Mouse (Mus musculus): Measurements from ENCODE around the gene Aes. TPM values are rescaled to one million over a fixed set of nuclear protein-coding genes. Genes with fewer than 3 reads are reported as not detected.

The Aes gene
- polyA plus RNA-seq (2017; shearing (Covaris generic)): 989 TPM

GRCm38 (mm10) chr10:81559163-81559626 is at the start of gene Aes:
Gene Aes, plus strand, starts transcription at chr10:81559488.

GRCm38 (mm10) chr10:81524051-81524605 is 35.2 kb upstream of the Aes start, which contains the start of gene Gna15:
Gene Gna15, minus strand, starts transcription at chr10:81524225.

GRCm38 (mm10) chr10:81545161-81545747 is 14.0 kb upstream of the Aes start, which contains the start of gene Gna11:
Gene Gna11, minus strand, starts transcription at chr10:81545190.

GRCm38 (mm10) chr10:81574081-81575056 is 15.1 kb downstream of the Aes start, which contains the start of gene Tle2:
Gene Tle2, plus strand, starts transcription at chr10:81574561.

GRCm38 (mm10) chr10:81600738-81601203 is 41.5 kb downstream of the Aes start, which contains the start of gene Tle6:
Gene Tle6, minus strand, starts transcription at chr10:81601073.

GRCm38 (mm10) chr10:81605974-81606751 is 46.9 kb downstream of the Aes start, which contains the start of gene BC025920:
Gene BC025920, plus strand, starts transcription at chr10:81606270.

Other genes with a start within 250 kb of the Aes start
- gene Cactin, start 238.4 kb upstream of the Aes start, polyA plus RNA-seq (2017; shearing (Covaris generic)): 70.7 TPM
- gene Tbxa2r, start 230.8 kb upstream of the Aes start, polyA plus RNA-seq (2017; shearing (Covaris generic)): 43.5 TPM
- not detected for gene Gipc3, start 216.2 kb upstream of the Aes start, polyA plus RNA-seq (2017; shearing (Covaris generic))
- 26.7 TPM for gene Hmg20b, start 209.0 kb upstream of the Aes start, polyA plus RNA-seq (2017; shearing (Covaris generic))
- 4.4 TPM for gene Mfsd12, start 202.0 kb upstream of the Aes start, polyA plus RNA-seq (2017; shearing (Covaris generic))
- gene 4930404N11Rik, start 193.7 kb upstream of the Aes start, polyA plus RNA-seq (2017; shearing (Covaris generic)): 0.62 TPM
- gene Fzr1, start 181.0 kb upstream of the Aes start, polyA plus RNA-seq (2017; shearing (Covaris generic)): 40.3 TPM
- 50.0 TPM for gene Dohh, start 175.1 kb upstream of the Aes start, polyA plus RNA-seq (2017; shearing (Covaris generic))
- gene Gm48551, start 175.0 kb upstream of the Aes start, polyA plus RNA-seq (2017; shearing (Covaris generic)): 2.8 TPM
- gene Gm48552, start 170.5 kb upstream of the Aes start, polyA plus RNA-seq (2017; shearing (Covaris generic)): 0.90 TPM
- 1.7 TPM for gene Smim24, start 166.4 kb upstream of the Aes start, polyA plus RNA-seq (2017; shearing (Covaris generic))
- 16.5 TPM for gene Nfic, start 103.9 kb upstream of the Aes start, polyA plus RNA-seq (2017; shearing (Covaris generic))
- gene Celf5, start 76.8 kb upstream of the Aes start, polyA plus RNA-seq (2017; shearing (Covaris generic)): not detected
- gene Ncln, start 63.1 kb upstream of the Aes start, polyA plus RNA-seq (2017; shearing (Covaris generic)): 154 TPM
- 94.7 TPM for gene S1pr4, start 59.4 kb upstream of the Aes start, polyA plus RNA-seq (2017; shearing (Covaris generic))
- 3.3 TPM for gene Gna15, start 35.3 kb upstream of the Aes start, polyA plus RNA-seq (2017; shearing (Covaris generic))
- 9.7 TPM for gene Gna11, start 14.3 kb upstream of the Aes start, polyA plus RNA-seq (2017; shearing (Covaris generic))
- 0.93 TPM for gene Tle2, start 15.1 kb downstream of the Aes start, polyA plus RNA-seq (2017; shearing (Covaris generic))
- 2.5 TPM for gene Tle6, start 41.6 kb downstream of the Aes start, polyA plus RNA-seq (2017; shearing (Covaris generic))
- gene BC025920, start 46.8 kb downstream of the Aes start, polyA plus RNA-seq (2017; shearing (Covaris generic)): 1.6 TPM
- 10.4 TPM for gene Sirt6, start 68.3 kb downstream of the Aes start, polyA plus RNA-seq (2017; shearing (Covaris generic))
- gene Ankrd24, start 69.1 kb downstream of the Aes start, polyA plus RNA-seq (2017; shearing (Covaris generic)): 2.6 TPM
- 2.4 TPM for gene Gm10778, start 89.6 kb downstream of the Aes start, polyA plus RNA-seq (2017; shearing (Covaris generic))
- 15.6 TPM for gene Zfp433, start 145.3 kb downstream of the Aes start, polyA plus RNA-seq (2017; shearing (Covaris generic))
- gene Gm3055, start 211.7 kb downstream of the Aes start, polyA plus RNA-seq (2017; shearing (Covaris generic)): 7.0 TPM